Mouse (Mus musculus) liver, adult 2 months (tissue): ENCODE results near the gene Pgam5. TPM values are rescaled to one million over a fixed set of nuclear protein-coding genes. Genes with fewer than 3 reads are reported as not detected.

Source experiments
- DNase-seq: peaks from one replicate; pipeline ENCODE4 v3.0.0-alpha.2; 2011; ENCODE audit warnings: low read depth, low spot score; ENCODE audit errors: extremely low read depth
- H3K27ac ChIP-seq: fragments of 200-500 bp; replicated peaks from 2 replicates; pipeline ENCODE4 v1.5.1; 2012; ENCODE audit warnings: low read depth, mild to moderate bottlenecking, control low read depth, inconsistent platforms, low read length; ENCODE audit not compliant: insufficient read depth
- H3K27me3 ChIP-seq: fragments of 200-500 bp; 2 replicates; pipeline ENCODE4 v1.6.1; 2012; ENCODE audit warnings: mild to moderate bottlenecking, moderate library complexity, low read length, inconsistent platforms; ENCODE audit not compliant: control insufficient read depth, insufficient read depth
- H3K36me3 ChIP-seq: fragments of 200-500 bp; 2 replicates; pipeline ENCODE4 v1.6.1; 2012; ENCODE audit warnings: low read length, inconsistent platforms; ENCODE audit not compliant: control insufficient read depth, insufficient read depth
- H3K4me1 ChIP-seq: fragments of 200-500 bp; 2 replicates; pipeline ENCODE4 v1.6.1; 2011; ENCODE audit warnings: low read length; ENCODE audit not compliant: control insufficient read depth, insufficient read depth
- H3K4me3 ChIP-seq: fragments of 200-500 bp; 2 replicates; pipeline ENCODE4 v1.5.1; 2011; ENCODE audit warnings: low read depth, mild to moderate bottlenecking, control low read depth, low read length, moderate library complexity; ENCODE audit not compliant: insufficient read depth
- H3K79me2 ChIP-seq: fragments of 200-500 bp; 2 replicates; pipeline ENCODE4 v1.6.1; 2012; ENCODE audit warnings: inconsistent platforms, mild to moderate bottlenecking, low read length, moderate library complexity; ENCODE audit not compliant: control insufficient read depth, insufficient read depth
- H3K9ac ChIP-seq: fragments of 200-500 bp; 2 replicates; pipeline ENCODE4 v1.6.1; 2012; ENCODE audit warnings: low read depth, mild to moderate bottlenecking, control low read depth, inconsistent platforms, low read length
- CTCF ChIP-seq: fragments of 200-500 bp; IDR thresholded peaks from 2 replicates; pipeline ENCODE4 v1.5.1; 2011; ENCODE audit warnings: low read depth, low read length, control low read depth
- POLR2A ChIP-seq: fragments of 200-500 bp; IDR thresholded peaks from 2 replicates; pipeline ENCODE4 v1.6.1; 2011; ENCODE audit warnings: low read length, control low read depth; ENCODE audit not compliant: insufficient read depth; ENCODE audit errors: extremely low read depth
- WGBS: fragments of 180-500 bp; shearing (Covaris S2); methylation state at CpG from one replicate; pipeline ENCODE4 v1.1.7; 2018; 5-methylcytosine and 5-hydroxymethylcytosine counted together
- polyA plus RNA-seq: library from polyadenylated mRNA; depleted of rRNA; stranded (reverse); fragments of >200 nt; gene quantifications from 2 replicates; pipeline ENCODE4 v1.2.3, GENCODE M21; 2012
- total RNA-seq: library from RNA; depleted of rRNA; stranded (reverse); fragments of >200 nt; gene quantifications from 2 replicates; pipeline ENCODE4 v1.2.3, GENCODE M21; 2014

Pgam5 gene
- total and polyA plus RNA-seq, 2 experiments = 15.0 to 15.1 TPM

DNA sequence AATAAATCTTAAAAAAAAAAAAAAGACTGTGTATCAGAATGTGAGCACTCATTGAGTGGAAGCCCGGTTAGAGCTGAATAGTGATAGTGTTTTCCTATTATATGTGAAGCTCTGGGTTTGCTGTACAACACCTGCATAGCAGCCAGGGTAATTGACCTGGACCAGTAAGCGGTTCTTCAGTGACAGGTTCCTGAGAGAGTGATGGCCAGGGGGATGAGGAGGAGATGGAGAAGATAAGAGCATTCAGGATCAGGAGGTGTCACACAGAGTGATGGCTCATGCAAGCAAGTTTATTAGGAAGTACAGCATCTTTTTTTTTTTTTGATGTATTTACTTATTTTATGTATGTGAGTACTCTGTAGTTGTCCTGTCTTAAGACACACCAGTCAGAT, 17.4 kb upstream of the Pgam5 start:
- peaks cover 13% of the 10 kb centered on the region for H3K36me3 ChIP-seq
- 0 out of 2 replicates have a peak, but pooled peaks cover 4% of the 10 kb centered on the region for H3K4me1 ChIP-seq
- no peak overlapping the region for H3K4me3 ChIP-seq
- no peak overlapping the region for H3K27ac ChIP-seq
- H3K79me2 ChIP-seq = no peaks in the 10 kb centered on the region; the same call in 1 of the 2 replicates
- no peaks in the 10 kb centered on the region for H3K27me3 ChIP-seq
- WGBS = 72% methylated on average over 2 of the region's 2 CpGs
- H3K9ac ChIP-seq = no peak overlapping the region
- DNase-seq = no peak
- no peak for TF ChIP-seq CTCF
- TF ChIP-seq POLR2A = no peak

GRCm38 (mm10) chr5:110286446-110287083, 16.9 kb upstream of the Pgam5 start:
- Histone ChIP-seq H3K36me3 (peaks cover 14% of the 10 kb centered on the region), H3K4me3 (peak overlapping the region; percentile 85), H3K27ac (no peak overlapping the region), H3K27me3 (no peaks in the 10 kb centered on the region), H3K79me2 (no peaks in the 10 kb centered on the region; the same call in 1 of the 2 replicates), H3K4me1 (0 out of 2 replicates have a peak, but pooled peaks cover 4% of the 10 kb centered on the region), H3K9ac (peak overlapping the region; percentile 79)
- DNase-seq = no peak
- TF ChIP-seq CTCF (no peak), POLR2A (no peak)
- under 1% methylated on average over 31 of the region's 31 CpGs for WGBS

DNA sequence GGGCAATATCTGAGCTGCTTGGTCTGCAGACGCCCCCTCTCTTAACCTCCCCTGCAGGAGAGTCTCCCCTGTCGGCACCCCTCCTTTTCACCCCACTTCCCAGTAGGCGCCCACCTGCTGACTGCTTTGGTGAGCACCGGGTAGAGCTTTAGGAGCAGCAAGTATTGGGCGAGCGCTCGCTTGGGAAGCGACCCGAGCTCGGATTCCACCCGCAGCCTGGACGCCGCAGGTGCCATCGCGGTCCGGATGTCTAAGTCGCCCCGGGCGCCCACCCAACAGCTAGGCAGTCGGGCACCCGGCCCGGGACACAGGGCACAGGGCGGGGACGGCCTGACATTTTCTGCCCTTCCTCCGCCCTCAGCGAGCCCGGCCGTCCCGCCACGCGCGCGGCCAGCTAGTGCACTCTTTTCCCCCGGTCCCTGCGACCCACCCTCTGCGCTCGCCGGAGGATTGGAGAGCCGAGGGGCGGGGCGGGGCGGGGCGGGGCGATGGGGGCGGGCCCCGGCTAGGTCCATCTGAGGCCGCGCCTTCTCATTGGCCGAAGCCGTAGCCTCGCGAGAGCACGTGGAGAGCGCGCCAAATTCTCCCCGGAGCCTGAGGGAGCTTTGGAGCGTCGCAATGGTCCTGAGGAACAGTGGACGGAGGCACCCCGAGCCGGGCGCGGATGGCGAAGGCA, 16.2 kb upstream of the Pgam5 start, which contains the start of the genes Pxmp2 and Pole:
TSS of gene Pxmp2 (minus strand) at position 417 of the 676 bp plus-strand sequence.
TSS of gene Pole (plus strand) at position 537 of the 676 bp plus-strand sequence.
- Histone ChIP-seq H3K9ac (peak within 1 kb of the TSS; percentile 94), H3K36me3 (peaks cover 17% of the 10 kb centered on the region), H3K4me1 (0 out of 2 replicates have a peak, but pooled peaks cover 4% of the 10 kb centered on the region), H3K79me2 (no peaks in the 10 kb centered on the region; the same call in 1 of the 2 replicates), H3K4me3 (peak within 1 kb of the TSS; percentile 92), H3K27me3 (no peaks in the 10 kb centered on the region), H3K27ac (peak within 1 kb of the TSS; percentile 99)
- peak; percentile 74 for TF ChIP-seq POLR2A
- TF ChIP-seq CTCF = no peak
- WGBS = under 1% methylated on average over 59 of the region's 64 CpGs
- DNase-seq = peak; percentile 74

GRCm38 (mm10) chr5:110285156-110285555, 15.4 kb upstream of the Pgam5 start:
- DNase-seq = peak; percentile 74
- Histone ChIP-seq H3K4me3 (peak overlapping the region; percentile 92), H3K27me3 (no peaks in the 10 kb centered on the region), H3K79me2 (no peaks in the 10 kb centered on the region; the same call in 1 of the 2 replicates), H3K4me1 (0 out of 2 replicates have a peak, but pooled peaks cover 4% of the 10 kb centered on the region), H3K9ac (peak overlapping the region; percentile 94), H3K36me3 (peaks cover 23% of the 10 kb centered on the region), H3K27ac (peak overlapping the region; percentile 99)
- TF ChIP-seq CTCF = no peak
- TF ChIP-seq POLR2A = no peak
- under 1% methylated on average over 15 of the region's 15 CpGs for WGBS

DNA sequence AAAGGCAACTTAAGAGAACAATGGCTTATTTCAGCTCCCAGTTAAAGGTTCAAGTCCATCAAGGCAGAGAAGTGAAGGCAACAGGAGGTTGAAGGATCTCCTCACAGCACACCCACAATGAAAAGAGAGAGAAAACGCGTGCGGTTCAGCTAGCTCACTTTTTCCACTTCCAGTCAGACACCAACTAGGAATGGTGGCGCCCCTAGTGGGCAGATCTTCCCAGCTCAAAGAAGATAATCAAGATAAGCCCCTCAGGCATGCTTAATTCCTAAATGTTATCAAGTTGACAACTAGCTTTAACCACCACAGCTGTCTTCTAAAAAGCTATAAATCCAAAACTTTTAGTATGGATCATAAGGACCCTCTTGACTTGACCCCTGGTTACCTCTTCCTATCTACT, 14.8 kb upstream of the Pgam5 start:
- WGBS = 7% methylated on average over 4 of the region's 4 CpGs
- peak; percentile 56 for DNase-seq
- Histone ChIP-seq H3K4me3 (peak overlapping the region; percentile 92), H3K79me2 (no peaks in the 10 kb centered on the region; the same call in 1 of the 2 replicates), H3K9ac (0 out of 2 replicates have a peak overlapping the region, but pooled peaks have one; percentile 15), H3K27ac (peak overlapping the region; percentile 1), H3K36me3 (peaks cover 27% of the 10 kb centered on the region), H3K4me1 (0 out of 2 replicates have a peak, but pooled peaks cover 4% of the 10 kb centered on the region), H3K27me3 (no peaks in the 10 kb centered on the region)
- TF ChIP-seq POLR2A (no peak), CTCF (peak; percentile 55)

DNA sequence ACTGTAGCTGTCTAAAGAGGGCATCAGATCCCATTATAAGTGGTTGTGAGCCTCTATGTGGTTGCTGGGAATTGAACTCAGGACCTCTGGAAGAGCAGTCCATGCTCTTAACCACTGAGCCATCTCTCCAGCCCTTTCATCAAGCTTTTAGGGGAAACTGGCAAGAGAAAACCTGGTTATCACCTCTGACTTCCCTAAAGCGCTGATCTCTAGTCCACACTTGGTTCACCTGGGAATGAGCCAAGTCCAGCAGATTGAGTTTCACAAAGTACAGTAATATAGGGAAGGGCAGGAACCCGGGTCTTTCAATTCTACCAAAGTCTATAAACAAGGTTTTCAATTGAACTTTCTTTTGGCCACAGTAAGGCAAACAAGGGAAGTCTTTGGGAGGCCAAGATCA, 12.3 kb upstream of the Pgam5 start:
- TF ChIP-seq POLR2A = no peak
- TF ChIP-seq CTCF = no peak
- no peak overlapping the region for H3K9ac ChIP-seq
- no peaks in the 10 kb centered on the region for H3K27me3 ChIP-seq
- H3K27ac ChIP-seq = no peak overlapping the region
- H3K4me3 ChIP-seq = no peak overlapping the region
- H3K4me1 ChIP-seq = 0 out of 2 replicates have a peak, but pooled peaks cover 4% of the 10 kb centered on the region
- peaks cover 41% of the 10 kb centered on the region for H3K36me3 ChIP-seq
- WGBS = 29% methylated on average over 2 of the region's 2 CpGs
- DNase-seq = no peak
- H3K79me2 ChIP-seq = no peaks in the 10 kb centered on the region; the same call in 1 of the 2 replicates
